Mouse (Mus musculus) testis, adult 2 months (tissue): ENCODE measurements around the gene Prdx2.

Experiments used
- CTCF ChIP-seq: fragments of 200-500 bp; IDR thresholded peaks from 2 replicates; pipeline ENCODE4 v1.5.1; 2012; ENCODE audit warnings: low read depth, mild to moderate bottlenecking, inconsistent platforms, low read length, moderate library complexity; ENCODE audit not compliant: control insufficient read depth, insufficient read depth, insufficient replicate concordance
- POLR2A ChIP-seq: fragments of 200-500 bp; IDR thresholded peaks from 2 replicates; pipeline ENCODE4 v1.6.1; 2012; ENCODE audit warnings: low read depth, mild to moderate bottlenecking, inconsistent platforms, low read length, moderate library complexity; ENCODE audit not compliant: control insufficient read depth

DNA sequence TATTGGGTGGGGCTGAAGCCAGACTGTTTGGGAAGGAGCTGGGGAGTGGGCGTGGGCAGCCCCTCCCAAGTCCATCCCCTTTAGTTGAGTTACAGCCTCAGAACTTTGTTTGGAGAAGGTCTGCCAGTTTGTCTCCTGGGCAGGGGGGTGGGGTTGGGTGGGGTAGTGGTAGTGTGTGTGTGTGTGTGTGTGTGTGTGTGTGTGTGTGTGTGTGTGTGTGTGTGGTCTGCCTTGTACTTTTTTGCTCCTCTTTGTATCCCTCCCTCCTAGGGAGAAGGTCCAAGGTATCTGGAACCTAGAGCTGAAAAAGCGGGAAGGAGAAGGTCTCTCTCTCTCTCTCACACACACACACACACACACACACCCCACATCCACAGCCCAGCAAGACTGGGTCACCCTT, 45.0 kb downstream of the Prdx2 start, which contains the start of gene Best2:
- TF ChIP-seq CTCF (no peak), POLR2A (no peak)
